Mouse (Mus musculus): ENCODE measurements around the gene Atxn2.

- no peak for TF ChIP-seq CTCF (IDR thresholded peaks at IDR 0.05; ENCODE audit: low read depth)
- no peak for TF ChIP-seq EP300 (IDR thresholded peaks at IDR 0.05; ENCODE audit: low read depth)
Measured at GRCm38 (mm10) chr5:121817551-121817950, 106.4 kb downstream of the Atxn2 start.
